Mouse (Mus musculus) activated CD4-positive, CD25-positive, alpha-beta regulatory T cell, adult 4 months (primary cell): ENCODE measurements around the gene Apopt1. TPM values are rescaled to one million over a fixed set of nuclear protein-coding genes. Genes with fewer than 3 reads are reported as not detected.

Experiments used
- ATAC-seq: one replicate; pipeline ENCODE4 v1.8.0; 2017
- polyA plus RNA-seq, 2 experiments: library from polyadenylated mRNA; unstranded; fragments of 100-300 nt; shearing (Covaris generic); gene quantifications; one replicate each; pipeline ENCODE4 v1.2.1; 2017

Apopt1 gene
- polyA plus RNA-seq, 2 experiments from 2014 or later = 72.7 to 78.9 TPM

DNA sequence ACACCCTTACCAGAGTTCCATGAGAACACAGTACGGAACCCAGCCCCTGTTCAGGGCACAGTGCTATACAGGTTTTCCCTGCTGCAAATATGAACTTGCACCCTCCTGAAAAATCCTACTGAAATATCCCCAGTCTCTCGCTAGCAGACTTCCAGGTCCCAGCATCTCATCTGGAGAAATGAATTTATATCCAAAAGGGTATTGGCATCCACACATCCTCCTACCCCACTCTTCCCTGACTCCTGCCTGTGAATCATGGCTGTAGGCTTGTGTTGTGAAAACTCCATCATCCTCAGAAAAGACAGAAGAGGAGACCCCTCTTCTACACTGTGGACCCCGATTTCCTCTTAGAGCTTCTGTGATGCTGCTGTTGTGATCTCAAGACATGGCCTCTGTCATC lies 37.7 kb downstream of the Apopt1 start:
- ATAC-seq = no peak

DNA sequence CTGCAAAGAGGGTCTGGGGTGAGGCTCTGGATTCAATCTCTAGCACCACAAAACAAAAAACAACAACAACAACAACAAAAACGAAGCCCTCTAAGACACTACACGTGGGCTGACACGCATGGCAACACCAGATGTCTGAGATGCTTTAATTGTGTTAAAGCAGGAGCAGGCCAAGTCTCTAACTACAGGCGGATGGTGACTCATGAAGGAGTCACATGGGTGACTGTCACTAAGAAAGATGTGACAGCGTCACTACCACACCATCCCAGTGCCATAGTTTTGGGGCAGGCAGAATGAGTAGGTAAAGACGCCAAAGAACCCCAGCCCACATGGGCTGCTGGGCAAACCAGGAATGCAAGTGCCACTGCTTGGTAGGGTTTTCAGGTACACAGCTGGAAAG lies 39.4 kb downstream of the Apopt1 start:
- ATAC-seq = no peak

DNA sequence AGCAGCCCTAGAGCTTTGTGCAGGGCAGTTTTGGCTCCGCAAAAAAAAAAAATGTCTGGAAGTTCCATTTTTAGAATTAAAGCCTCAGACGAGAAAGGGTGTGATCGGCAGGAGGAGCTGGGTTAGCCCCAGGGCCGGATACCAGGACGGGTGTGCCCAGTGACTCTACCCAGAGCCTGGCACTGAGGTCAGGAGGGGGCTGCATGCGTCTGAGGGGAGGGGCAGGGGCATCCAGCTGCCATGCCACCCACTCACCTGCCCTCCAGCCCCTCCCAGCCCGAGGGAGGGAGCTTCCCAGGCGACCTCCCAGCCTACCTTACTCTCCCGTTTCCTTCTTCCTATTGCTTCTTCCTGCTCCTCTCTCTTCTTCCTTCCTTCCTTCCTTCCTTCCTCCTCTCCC lies 40.3 kb downstream of the Apopt1 start:
- ATAC-seq = no peak

GRCm38 (mm10) chr12:111754710-111755109 lies 41.6 kb downstream of the Apopt1 start:
- no peak for ATAC-seq

- ATAC-seq = no peak
Measured at GRCm38 (mm10) chr12:111755231-111755630, 42.2 kb downstream of the Apopt1 start.

DNA sequence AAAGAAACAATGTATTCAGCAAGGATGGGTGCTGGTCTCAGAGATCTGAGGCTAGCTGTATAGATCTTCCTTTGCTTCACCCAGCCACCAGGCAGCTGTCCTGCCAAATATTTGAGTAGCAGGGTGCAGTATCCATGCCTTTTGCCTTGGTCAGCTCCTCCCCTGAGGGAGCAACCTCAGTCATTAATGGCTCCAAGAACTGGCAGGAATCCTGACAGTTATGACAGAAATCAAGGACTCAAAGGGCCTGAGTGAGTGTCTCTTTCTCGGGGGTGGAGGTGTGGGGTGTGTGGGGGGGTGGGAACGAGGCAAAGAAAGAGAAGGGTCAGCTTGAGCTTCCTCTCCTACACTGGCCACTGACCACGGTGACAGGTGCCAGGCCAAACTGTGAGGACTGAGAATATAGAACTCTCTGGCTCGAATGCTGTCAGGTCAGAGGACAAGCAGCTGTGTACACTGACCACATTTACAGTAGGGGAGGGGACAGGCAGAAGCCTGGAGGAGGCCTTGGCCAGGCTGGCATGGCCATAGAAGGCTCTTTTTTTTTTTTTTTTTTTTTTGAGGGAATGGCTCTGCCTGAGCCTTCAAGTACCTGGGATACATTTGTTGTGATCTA lies 43.1 kb downstream of the Apopt1 start:
- ATAC-seq = no peak

DNA sequence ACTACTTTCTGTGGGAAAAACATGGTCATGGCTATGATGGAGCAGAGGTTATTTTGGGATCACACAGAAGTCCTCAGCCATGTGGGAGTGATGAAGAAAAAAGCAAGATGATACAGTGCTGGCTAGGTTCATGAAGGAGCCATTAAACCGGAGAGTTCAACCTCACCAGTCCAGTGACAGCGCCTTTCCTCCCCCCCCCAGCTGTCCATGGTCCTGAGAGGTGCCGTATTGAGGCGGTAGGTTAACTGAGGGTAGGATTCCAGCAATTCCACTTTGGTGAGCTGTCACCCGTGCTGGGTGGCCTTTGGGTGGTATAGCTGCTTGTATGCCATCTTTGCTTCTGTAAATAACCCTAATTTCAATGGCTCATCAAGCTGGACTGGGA lies 43.6 kb downstream of the Apopt1 start:
- ATAC-seq = no peak

DNA sequence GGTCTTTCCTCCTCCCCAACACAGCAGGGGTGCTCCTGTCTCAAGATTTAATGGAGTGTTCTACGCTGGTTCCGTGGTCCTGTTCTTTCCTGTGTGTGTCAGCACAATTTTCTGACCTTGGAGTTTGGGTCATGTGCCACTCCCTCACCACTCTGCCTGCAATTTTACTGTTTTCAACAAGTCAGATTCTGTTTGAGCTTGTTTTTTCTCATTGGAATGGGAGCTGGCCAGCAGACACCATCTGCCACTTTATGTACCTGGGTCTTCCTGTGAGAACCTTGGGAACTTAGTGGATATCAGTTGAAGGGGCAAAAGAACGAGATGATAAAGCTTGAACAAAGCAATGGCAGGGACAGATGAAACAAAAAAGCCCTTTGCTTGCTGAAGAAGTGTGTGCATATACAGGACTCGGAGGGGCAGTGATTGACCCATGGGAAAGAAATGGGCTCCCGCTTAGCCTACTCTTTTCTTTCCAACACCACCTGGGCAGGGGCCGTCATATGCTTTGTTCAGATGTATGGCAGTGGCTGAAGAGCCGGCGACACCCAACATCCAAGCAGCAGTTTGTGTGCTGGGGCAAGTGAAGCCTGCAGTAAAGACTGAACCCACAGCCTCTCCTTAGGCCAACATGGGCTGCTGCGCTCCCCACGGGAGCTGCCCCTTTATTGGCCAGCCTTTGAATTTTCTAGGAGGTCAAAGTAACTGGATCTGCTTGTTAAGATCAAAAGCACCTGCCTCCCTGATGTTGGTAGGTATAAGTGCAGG lies 44.7 kb downstream of the Apopt1 start:
- no peak for ATAC-seq

- ATAC-seq = peak; percentile 85
Measured at GRCm38 (mm10) chr12:111758381-111759175, 45.5 kb downstream of the Apopt1 start, which contains the start of gene Klc1. TSS of gene Klc1 (plus strand) at chr12:111758849.

DNA sequence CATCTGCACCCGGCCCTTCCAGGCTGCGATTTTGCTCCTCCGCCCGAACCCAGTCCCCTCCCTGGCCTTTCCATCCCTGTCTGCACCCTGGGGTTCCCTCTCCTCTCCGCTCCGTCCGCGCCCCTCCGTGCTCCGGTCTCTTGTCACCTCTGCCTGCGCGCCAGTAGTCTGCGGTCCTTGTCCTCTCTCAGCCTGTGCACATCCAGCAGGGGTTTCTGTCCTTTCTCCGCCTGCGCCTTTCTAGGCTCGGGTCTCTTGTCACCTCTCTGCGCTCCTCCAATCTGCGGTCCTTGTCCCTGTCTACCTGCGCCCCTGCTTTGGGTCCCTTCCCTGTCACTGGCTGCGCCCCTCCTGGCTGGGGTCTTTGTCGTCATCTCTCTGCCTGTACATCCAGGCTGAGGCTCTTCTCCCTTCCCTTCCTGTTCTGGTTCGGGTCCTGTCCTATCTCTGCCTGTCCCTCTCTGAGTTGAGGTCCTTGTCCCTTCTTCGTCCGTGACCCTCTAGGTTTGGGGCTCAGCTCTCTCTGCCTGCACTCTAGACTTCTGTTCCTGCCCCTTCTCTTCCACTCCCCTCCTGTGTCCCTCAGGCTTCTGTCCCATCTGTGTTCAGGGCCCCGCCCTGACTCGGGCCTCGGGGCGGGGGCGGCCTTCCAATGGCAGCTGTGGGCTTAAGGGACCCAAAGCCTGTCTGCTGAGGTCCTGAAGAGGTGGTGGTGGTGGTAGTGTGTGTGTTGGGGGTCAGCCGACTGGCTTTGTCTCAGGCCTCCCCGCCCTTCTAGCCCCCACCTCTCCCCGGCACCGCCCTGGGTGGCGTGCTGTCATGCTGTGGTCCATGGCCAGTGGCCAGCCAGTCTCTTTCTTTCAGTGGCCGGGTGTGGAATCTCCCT lies 46.4 kb downstream of the Apopt1 start:
- peak; percentile 32 for ATAC-seq

DNA sequence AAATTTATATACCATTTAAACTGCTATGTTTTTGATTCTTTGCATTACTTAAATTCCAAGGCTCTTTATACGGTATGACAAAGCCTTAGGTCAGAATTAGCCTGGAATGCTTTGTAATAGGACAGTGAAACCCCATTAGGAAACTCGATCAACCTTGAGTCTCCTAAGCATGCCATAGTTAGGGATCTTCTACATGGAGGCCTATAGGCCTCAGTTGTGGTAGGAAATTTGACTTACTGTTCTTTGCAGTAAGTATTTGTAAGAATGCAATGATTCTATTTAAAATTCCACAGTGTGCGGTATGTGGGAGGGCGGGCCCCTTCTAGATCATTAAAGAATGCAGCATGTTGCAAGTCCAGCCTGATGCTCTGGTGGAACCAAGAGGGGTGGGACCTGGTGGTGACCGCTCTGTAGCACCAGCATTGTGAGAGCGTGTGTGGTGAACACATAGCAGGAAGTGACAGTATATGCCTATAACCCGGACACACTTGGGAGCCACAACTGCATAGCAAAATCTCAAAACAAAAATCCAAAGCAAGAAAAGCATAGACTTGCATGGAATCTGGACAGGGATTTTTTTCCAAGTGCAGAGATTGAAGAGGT lies 47.3 kb downstream of the Apopt1 start:
- ATAC-seq = no peak

DNA sequence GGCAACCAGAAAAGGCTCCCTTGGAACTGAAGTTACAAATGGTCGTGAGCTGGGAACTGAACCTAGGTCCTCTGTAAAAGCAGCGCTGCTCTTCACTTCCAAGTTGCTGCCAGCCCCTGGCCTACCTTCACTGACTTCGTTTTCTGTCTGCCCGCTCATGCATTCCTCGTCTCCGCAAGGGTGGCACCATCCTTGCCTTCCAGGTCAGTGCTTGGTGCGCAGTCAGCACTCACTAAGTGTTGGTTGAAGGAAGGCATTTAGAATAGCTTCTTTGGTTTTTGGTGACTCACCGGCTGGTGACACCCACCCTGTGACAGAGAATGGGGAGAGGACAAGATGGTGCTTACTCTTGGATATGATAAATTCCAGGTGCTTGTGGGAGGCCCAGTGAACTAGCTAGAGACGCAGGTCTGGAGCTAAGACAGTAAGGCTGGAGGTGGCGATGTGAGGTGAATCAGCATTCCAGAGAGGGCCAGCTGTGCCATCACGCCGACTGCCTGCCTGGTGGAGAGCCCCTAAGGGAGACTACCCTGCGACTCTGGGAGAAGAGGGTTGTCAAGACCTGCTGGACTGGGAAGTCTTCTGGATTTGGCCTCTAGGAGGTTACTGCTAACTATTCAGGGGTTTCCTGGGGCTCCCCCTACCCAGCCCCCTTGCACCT lies 49.7 kb downstream of the Apopt1 start:
- ATAC-seq = no peak

DNA sequence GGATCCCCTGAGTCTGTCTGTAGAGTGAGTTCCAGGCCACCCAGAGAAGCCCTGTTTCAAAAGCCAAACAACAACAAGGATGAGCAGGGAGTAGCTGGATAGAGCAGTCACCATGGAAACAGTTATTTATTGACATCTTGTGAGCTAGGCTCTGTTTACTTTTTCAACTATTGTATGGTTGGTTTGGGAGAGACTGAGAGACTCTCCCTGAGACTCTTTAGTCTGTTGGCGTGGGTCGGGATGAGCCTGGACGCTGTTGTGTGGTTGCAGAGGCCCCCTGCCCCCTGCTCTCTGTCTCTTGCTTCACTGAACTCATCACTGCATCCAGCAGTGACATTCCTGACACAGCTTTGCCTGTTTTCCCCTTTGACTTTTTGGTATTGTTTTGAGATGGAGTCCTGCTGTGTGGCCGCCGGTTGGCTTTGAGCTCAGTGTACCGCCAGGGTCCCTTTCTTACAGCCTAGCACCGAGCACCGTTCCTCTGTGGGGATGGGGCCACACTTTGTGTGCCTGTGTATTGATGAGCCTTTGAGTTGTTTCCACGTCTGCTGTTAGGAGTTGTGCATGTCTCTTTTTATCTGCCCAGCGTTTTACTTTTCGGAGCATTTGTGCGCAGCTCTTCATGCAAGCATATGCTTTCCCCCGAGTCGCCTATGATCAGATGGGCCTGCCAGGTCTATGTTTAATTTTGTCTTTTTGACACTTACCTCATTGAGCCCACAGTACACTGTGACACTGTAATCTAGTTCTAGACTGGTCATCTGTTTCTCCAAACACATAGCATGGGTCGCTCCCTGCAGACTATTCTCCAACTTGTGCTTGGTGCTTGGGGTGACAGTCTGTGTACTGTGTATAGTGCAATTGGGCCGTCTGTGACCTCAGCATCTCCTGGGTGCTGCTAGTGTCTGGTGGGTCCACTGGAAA lies 53.5 kb downstream of the Apopt1 start:
- no peak for ATAC-seq

GRCm38 (mm10) chr12:111768322-111768928 lies 55.4 kb downstream of the Apopt1 start:
- ATAC-seq = no peak

DNA sequence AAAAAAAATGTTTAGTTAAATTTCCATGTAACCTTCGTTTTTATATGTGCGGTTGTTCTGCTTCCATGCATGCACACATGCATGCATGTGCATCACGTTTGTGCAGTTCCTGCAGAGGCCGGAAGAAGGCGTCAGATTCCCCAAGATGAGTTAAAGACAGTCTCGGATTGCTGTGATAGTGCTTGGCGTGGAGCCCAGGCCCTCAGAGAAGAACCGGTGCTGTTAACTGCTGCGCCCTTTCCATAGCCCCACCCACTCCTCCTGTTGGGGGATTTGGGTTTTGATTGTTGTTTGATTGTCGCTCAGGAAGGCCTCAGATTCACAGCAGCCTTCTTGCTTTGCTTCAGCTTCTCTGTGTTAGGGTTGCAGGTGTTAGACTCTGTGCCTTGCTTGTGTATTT lies 56.2 kb downstream of the Apopt1 start:
- ATAC-seq = no peak

DNA sequence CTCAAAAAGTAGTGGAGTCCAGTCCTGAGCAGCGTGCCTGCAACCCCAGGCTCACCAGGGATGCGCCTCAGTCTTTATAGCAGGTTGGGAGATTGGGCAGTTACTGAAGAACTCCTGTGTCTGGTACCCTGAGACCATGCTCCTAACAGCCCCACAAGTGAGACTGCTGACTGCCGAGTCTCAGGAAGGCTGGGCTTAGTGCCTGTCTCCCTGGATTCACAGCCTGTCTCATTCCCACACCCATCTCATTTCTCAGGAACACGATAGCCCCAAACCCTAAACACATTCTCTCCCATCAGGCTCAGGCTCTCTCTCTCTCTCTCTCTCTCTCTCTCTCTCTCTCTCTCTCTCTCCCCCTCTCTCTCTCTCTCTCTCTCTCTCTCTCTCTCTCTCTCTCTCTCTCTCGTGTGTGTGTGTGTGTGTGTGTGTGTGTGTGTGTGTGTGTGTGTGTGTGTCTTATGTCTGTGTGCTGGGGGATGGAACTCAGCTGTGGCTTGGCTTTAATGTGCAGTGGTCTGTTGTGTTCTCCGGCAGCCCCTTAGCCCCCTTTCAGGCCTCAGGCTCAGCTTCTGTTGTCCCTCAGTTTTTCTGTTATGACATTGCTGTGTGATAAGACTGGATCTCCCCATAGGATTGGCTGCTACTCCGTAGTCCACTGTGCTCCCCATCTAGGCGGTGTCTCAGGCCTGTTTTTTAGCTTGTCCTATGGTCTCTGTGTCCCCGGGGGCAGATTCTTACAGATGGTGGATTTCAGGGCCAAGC lies 56.9 kb downstream of the Apopt1 start:
- no peak for ATAC-seq

GRCm38 (mm10) chr12:111770651-111771050 lies 57.6 kb downstream of the Apopt1 start:
- no peak for ATAC-seq

DNA sequence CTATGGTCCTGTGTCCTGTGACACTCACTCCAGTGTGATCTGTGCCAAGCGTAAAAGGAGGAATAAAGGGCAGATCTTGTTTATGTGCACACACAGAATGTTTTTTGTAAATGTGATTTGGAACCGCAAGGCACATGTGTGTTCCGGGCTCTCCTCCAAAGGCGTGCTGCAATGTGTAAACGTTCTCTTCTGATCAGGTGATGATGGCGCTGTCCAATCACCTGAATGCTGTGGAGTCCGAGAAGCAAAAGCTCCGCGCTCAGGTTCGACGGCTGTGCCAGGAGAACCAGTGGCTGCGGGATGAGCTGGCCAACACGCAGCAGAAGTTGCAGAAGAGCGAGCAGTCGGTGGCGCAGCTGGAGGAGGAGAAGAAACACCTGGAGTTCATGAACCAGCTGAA lies 61.1 kb downstream of the Apopt1 start:
- ATAC-seq = no peak

DNA sequence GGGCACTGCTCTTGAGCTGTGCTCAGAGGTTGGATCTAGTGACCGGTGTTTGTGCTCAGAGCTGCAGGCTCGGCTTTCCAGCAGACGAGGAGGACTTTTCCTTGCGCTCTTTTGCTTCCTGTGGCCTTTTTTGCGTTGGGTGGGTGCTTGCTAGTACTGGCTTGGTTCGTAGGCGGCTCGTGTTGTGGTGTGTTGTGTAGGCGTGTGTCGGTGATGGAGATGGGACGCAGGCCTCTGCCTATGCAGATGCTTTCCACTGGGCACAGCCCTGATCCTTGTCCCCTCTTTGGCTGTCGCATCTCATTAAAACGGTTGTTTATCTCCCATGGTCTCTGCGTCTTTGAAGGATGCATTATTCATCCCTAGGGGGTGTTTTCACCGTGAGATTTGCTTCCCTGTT lies 61.8 kb downstream of the Apopt1 start:
- ATAC-seq = no peak
